Mouse (Mus musculus) layer of hippocampus, adult 9-11 months (tissue): ENCODE data around the gene Mpv17l.
A peak's percentile ranks its signal among the peaks of the same experiment; 100 is the strongest.
"Not testable (repeated sequence)": the region's sequence is repeated elsewhere in the genome, so short reads cannot be mapped to it uniquely, and the experiment has no call there.

Experiments
- DNase-seq: peaks from one replicate; pipeline ENCODE4 v3.0.0; 2022

Mpv17l gene

DNA sequence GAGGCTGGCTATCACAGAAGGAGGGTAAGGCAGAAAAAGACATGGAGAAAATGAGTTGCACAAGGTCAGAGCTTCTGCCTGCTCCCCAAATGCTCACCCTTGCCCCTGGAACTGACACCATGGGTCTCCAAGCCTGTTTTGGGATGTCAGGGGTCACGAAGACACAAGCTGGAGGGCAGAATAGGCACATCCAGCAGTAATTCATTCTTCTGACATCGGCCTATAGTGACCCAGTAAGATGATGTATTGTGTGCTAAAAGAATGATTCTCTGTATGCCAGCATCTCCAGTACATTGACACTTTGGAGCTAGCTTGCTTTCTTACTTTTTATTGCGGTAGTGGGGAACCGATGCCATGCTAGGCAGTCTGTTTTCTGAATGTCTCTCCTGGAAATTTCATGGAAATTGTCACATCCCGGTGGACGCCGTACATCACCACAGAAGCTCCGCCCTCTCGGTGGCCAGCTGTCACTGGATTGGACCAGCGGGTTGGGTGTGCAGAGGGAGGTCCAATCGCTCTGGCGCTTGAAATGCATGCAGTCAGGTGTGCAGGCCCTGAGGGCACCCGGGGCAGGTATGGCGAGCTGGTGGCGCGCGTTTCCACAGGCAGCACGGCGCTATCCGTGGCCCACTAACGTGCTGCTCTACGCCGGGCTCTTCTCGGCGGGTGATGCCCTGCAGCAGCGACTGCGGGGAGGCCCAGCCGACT, 37.3 kb downstream of the Mpv17l start:
- peak; percentile 91 for DNase-seq

DNA sequence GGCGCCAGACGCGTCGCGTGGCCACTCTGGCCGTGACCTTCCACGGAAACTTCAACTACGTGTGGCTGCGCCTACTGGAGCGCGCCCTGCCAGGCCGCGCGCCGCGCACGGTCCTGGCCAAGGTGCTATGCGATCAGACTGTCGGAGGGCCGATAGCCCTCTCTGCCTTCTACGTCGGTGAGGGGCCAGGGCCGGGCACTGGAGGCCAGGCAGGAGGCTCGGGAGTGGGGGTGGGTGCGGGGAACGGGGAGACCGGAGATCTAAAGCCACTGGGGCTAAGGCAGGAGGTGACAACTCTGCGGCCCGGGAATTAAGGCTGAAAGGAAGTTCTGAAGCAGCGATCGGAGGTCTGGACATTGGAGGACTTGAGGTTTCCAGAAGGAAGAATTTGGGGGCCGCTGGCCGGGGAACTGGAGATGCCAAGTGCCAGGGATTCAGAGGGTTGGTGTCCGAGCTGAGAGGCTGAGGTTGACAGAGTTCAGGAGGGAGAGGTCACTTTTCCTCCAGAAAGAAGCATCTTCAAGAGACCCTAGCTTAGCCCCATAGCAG, 38.0 kb downstream of the Mpv17l start:
- no peak for DNase-seq

DNA sequence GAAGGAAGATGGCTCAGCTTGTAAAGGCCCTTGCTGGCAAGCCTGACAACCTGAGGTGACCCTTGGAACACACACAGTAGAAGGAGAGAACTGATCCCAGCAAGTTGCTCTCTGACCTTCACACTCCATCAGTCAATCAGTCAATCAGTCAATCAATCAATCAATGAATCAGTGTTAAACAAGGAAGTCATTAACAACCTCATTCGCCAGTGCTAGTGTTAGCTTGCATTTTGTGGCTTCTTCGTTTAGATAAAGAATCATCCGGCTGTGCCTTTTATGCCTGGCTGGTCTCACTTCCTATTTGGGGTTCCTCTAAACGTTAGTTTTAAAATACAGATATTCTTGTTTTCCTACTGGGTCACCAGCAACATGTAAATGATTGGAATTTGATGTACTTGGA, 41.2 kb downstream of the Mpv17l start:
- DNase-seq = no peak

DNA sequence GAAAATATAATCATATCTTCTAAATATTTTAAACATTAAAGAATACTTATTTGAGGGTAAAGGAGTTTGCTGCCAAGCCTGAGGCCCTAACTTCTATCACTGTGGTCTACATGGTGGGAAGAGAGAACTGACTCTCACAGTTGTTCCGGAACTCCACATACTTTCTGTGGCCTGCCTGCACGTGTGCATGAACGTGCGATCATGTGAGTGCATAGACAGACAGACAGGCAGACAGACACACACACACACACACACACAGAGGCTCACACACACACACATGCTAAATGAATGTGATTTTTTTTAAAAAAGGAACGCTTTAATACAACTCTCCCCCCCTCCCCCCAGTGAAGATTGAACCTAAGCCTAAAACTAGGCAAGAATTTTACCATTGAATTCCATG, 41.8 kb downstream of the Mpv17l start:
- DNase-seq = peak; percentile 45

DNA sequence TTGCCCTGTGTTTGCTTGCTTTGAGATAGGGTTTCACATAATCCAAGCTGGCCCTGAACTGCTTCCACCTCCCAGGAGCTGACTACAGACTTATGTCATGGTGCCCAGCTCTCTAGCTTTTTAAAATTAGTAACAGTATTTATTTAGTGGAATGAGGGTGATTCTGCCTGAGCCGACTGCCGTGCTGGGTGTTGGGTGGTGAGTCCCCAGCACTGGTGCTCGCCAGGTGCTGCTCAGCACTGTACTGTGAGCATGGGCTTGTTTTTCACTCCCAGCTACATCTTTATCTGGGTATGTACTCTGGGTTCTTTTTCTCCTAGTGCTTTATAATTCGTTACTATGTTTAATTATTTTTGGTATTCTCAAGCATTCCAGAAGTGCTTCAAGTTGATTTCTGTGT, 42.2 kb downstream of the Mpv17l start:
- no peak for DNase-seq

DNA sequence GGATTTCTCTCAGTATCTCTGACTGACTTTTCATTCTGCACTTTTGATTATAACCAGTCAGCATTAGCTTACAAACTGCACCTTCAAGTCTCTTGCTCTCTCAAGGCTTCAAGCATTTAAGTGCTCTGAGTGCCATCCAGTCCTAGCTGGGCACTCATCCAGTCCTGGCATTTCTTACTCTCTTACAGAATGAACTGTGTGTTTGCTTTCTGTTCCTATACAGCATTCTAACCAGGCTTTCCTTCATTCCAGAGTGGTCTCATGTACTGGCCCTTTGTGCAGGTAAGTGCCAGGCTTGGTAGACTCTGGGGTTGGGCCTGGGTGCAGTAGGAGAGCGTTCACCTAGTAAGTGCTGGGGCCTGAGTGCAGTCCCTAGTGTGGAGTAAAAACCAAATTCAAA, 43.3 kb downstream of the Mpv17l start:
- no peak for DNase-seq

DNA sequence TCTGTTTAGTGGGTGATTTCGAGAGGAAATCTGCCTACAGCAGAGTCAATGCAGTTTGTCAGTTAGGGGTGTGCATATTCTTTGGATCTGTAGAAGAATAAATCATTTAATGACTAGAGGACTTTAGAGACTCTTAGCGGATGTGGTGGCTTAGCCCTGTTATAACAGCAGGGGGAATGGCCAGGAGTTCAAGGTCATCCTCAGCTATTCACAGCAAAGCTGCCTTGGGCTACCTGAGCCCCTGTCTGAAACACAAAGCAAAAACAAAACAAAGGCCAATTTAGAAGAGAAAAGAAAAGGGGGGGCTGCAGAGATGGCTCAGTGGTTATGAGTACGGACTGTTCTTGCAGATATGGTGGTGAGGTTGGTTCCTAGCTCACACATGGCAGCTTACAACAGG, 48.3 kb downstream of the Mpv17l start:
- DNase-seq = no peak

DNA sequence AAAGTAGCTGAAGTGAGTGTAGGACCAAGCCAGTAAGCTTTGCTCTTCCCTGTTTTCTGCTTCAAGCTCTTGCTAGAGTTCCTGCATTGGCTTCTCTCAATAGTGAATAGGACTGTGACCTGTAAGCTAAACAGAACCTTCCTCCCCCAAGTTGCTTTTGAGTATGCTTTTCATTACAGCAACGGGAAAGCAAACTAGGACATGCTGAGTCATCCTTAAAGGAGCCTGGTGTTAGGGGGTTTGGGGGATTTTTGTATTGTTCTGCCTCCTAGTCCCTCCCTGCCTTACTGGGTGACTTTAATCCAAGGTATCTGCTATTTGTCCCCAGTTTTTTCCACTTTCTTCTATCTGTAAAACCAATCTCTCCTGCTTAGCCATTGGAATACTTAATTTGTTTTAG, 59.1 kb downstream of the Mpv17l start:
- no peak for DNase-seq

DNA sequence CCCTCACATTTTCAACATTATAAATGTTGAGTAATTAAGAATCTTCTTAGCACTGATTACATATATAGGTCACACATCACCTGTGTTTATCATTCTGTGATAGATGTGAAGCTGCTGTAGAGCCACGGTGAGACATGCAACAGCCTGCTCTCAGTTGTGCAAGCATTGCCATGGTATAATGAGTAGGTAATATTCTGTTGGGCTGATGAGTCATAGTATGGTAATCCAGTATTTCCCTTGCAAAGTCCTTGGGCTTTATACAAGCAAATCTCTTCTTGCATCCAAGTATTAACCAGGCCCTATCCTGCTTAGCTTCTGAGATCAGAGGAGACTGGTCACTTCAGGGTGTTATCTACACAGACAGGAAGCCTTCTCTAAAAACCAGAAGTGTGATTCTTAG, 66.1 kb downstream of the Mpv17l start:
- DNase-seq = no peak

DNA sequence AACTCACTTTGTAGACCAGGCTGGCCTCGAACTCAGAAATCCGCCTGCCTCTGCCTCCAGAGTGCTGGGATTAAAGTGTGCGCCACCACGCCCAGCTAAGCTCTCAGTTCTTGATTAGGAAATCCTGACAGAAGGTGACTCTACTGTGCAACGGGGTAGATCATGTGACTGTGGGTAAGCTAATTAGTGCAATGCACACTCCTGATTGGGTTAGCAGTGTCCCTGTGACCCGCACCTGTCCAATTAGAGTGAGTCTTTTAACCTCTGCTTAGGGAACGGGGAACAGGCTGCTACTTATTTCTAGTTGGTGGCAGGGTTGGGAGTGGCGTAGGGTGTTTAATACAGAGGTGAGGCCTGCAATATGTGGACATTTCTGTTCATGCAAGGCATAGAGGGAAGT, 69.1 kb downstream of the Mpv17l start:
- no peak for DNase-seq

DNA sequence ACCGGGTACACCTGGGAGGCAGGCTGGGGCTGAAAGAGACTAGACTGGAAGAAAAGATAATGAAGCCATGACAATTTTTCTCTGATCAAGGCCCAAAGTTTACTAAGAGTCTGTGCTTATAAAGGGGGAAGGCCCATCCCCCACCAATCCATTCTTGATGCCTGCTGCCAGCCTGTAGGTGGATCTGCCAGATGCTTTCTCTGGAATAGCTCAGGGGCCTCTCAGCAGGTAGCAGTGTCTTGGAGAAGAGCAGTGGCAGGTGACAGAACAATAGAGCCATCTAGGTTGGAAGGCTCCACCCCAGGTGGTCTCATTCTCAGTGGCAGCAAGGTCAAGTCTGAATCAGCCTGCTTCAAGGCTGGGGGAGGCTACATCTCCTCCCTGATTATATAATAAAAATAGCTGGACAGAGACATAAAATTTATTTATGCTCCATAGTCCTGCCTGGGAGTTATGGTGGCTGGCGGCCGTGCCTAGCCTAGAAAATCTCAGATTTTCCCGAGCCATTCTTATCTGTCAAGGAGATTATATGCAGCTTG, 73.5 kb downstream of the Mpv17l start:
- not testable (repeated sequence) for DNase-seq

DNA sequence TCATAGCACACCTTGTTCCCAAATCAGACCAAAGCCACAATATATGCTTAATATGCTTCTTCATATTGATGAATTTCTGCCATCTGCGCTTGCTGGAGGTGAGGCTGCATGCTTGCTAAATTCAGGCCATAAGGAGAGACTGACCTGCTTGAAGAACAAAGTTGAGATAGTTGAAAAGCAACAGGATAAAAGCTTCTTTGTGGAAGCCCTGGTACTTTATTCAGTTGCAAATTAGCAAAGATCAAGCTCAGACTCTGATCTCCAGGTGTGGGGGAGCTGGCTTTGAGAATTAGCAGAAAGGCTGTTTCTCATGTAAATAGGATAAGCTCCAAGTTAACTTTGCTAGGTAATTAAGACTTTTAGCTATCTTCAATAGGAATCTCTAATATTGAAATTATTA, 74.1 kb downstream of the Mpv17l start:
- DNase-seq = not testable (repeated sequence)

DNA sequence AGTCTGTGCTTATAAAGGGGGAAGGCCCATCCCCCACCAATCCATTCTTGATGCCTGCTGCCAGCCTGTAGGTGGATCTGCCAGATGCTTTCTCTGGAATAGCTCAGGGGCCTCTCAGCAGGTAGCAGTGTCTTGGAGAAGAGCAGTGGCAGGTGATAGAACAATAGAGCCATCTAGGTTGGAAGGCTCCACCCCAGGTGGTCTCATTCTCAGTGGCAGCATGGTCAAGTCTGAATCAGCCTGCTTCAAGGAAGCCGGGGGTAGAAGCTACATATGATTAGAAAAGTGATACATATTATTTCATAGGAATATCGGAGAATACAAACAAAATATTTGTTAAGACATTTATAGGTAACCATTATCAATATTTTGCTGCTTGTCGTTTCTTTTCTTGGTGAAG, 78.8 kb downstream of the Mpv17l start:
- DNase-seq = not testable (repeated sequence)

DNA sequence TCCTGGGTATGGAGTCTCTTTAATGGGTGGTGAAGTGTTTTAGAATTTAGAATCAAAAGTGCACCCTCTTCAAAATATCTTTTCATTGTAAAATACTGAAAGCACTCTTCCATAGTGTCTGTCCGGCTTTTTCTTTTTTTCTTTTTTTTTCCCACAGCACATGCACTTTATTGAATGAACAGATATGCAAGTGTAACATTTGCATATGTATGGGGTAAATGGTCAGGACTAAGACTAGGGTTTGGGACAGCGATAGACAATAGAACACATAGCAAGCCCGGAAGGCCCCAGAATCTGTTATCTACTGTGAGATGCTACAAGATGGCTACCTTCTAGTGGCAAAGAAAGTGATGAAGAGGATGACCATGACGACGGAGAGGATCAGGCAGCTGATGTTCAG, 80.2 kb downstream of the Mpv17l start:
- no peak for DNase-seq

DNA sequence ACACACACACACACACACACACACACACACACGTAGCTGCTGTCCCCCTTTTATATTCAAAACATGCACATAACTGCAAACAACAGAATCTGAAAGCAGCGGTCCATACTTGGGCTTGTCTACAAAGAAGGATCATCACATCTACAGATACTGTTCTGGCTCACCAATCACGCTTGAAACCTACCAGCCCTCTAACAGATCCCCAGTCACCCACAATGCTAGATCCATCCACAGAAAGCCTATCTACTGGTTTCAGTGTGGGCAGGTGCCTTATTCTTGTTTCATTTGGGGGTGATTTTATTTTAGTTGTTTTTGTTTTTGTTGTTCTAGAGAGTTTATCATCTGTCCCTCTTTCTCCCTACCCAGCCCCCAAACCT, 83.2 kb downstream of the Mpv17l start:
- DNase-seq = peak; percentile 14

DNA sequence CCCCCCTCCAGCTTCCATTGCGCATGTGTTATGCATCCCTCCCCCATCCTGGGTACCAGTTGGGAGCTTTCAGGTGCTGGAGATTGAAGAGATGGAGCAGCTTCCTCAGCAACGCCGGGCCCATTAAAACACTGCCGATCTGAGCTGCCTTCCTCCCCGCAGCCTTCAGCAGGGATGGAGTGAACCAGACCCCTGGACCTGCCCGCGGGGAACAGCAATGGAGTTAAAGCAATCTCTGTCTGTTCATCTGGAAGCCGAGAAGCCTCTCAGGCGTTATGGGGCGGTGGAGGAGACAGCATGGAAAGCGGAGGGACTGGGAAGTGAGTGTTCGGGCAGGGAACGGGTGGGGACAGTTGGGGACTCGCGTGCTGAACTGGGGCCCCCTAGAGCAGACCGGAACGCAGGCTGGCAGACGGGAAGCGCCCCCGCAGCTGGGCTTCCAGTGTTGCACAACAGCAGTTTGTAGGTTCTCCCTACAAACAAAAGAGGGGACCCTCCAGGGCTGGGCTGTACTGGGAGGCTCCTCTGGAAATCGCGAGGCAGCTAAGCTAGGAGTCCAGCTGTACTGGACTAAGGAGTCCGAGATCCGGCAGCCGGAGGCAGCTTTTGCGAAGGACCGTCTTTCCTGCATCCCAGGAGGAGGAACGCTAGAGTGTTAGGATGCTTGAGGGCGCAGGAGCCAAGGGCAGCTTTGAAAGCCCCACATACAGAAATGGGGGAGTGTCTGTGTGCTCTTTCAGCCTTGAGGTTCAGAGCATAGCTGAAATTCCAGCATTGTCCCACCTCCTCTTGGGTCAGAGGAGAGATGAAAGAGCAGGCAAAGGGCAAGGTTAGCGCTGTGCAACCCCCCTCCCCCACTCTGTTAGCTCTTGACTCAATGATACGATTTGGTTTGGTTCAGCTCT, 83.9 kb downstream of the Mpv17l start, which contains the start of the genes 2900011O08Rik and Ifitm7:
Gene 2900011O08Rik, plus strand, starts transcription at position 31 of the 905 bp plus-strand sequence.
Gene Ifitm7, minus strand, starts transcription at position 315 of the 905 bp plus-strand sequence.
- DNase-seq = peak; percentile 64

DNA sequence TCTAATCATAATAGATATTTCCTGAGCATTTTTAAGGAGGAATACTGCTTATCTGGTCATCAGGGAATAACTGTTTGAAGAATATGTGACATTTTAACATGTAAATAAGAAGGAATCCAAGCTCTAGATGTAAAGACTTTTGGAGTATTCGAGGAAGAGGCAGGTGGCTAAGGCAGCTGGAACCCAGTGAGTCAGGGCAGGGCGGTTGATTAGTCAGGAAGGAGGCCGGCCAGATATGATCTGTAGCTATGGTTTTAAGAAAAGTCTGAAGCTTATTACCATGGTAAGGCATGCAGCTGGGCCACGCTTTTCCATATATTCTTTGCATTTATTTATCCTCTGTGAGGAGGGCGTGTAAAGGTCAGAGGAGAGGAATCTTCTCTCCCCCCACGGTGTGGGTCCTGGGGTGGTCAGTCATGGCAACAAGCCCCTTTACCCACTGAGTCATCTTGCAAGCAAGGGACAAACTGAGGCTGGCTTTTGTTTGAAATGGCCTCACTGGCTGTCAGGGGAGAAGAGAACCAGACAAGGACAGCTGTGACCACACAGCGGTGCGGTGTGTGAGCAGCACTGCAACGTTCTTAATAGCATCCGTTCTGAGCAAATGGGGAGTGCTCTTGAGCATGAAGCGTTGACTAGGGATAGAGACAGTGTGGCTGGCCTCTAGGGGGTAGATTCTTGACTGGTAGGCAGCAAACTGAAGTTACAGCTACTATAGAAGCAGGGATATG, 89.7 kb downstream of the Mpv17l start:
- DNase-seq = no peak

DNA sequence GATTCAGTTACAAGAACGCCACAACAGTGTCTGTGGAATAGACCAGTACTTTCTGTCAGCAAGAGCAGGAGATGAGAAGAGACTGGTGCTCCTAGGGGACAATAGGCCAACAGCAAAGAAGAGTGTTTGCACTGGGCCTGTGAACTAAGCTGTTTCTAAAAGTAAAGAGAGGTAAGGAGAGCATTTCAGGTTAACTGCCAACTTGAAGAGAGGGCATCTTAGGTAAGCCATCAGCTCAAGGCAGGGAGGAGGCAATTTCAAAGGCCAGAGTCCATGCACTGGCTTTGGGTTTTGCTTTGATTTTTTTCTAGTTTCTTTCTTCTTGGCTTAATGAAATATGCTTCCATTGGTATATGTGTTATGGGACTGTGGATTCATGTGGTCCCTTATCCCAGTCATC, 91.1 kb downstream of the Mpv17l start:
- no peak for DNase-seq

DNA sequence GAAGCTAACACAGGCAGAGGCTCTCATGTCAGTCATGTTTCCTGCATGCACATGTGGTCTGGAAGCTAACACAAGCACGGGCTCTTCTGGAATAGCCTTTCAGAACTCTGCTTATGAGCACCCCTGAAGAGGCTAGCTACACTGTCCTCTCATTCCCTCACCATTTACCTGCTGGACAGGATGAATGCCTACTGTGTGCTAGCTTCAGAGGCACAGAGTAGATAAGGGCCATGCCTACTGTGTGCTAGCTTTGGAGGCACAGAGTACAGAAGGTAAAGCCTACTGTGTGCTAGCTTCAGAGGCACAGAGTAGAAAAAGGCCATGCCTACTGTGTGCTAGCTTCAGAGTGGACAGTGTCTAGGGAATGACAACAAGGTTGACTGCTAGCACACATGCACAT, 91.5 kb downstream of the Mpv17l start:
- DNase-seq = no peak
